Mouse (Mus musculus): ENCODE measurements at regions not wholly inside any gene's neighbourhood (a gene's known extent, or its start where the extent isn't known, plus 50 kb on each side); places are given as distances from the start of the nearest gene placed in this dataset.

DNA sequence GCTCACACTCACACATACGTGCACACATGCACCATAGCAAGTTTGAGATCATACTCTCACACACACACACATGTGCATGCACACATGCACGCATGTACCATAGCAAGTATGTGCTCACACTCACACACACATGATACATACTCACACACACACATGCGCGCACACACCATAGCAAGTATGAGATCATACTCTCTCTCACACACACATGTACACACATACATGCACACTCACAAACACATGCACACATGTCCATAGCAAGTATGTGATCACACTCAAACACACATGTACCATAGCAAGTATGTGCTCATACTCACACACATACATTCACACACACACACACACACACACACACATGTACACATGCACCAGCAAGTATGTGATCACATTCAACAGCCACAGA, 138.9 kb upstream of the Slc35f3 start:
- Histone ChIP-seq H3K4me1 (ENCODE audit: control insufficient read depth, insufficient read depth, insufficient read length, low read length) (no peaks in the 10 kb centered on the region), H3K27me3 (ENCODE audit: control insufficient read depth, insufficient read depth, low read length) (no peaks in the 10 kb centered on the region), H3K36me3 (ENCODE audit: control insufficient read depth, insufficient read depth, low read length) (no peaks in the 10 kb centered on the region), H3K4me3 (ENCODE audit: low read depth, low read length) (no peak overlapping the region), H3K27ac (ENCODE audit: insufficient read depth, low read depth, low read length) (no peak overlapping the region)
- no peak for TF ChIP-seq POLR2A (IDR thresholded peaks at IDR 0.05; ENCODE audit: low read depth, low read length)
- TF ChIP-seq CTCF (IDR thresholded peaks at IDR 0.05; ENCODE audit: extremely low read depth, insufficient read length, insufficient replicate concordance, low read depth, low read length) = no peak
- 95% methylated on average over 4 of the region's 4 CpGs for WGBS

GRCm38 (mm10) chr8:126160356-126160975, 137.9 kb upstream of the Slc35f3 start:
- Histone ChIP-seq H3K4me3 (ENCODE audit: low read depth, low read length) (no peak overlapping the region), H3K27ac (ENCODE audit: insufficient read depth, low read depth, low read length) (no peak overlapping the region), H3K27me3 (ENCODE audit: control insufficient read depth, insufficient read depth, low read length) (no peaks in the 10 kb centered on the region), H3K4me1 (ENCODE audit: control insufficient read depth, insufficient read depth, insufficient read length, low read length) (no peaks in the 10 kb centered on the region), H3K36me3 (ENCODE audit: control insufficient read depth, insufficient read depth, low read length) (no peaks in the 10 kb centered on the region)
- WGBS = 58% methylated on average over 9 of the region's 9 CpGs
- TF ChIP-seq CTCF (IDR thresholded peaks at IDR 0.05; ENCODE audit: extremely low read depth, insufficient read length, insufficient replicate concordance, low read depth, low read length) = no peak
- no peak for TF ChIP-seq POLR2A (IDR thresholded peaks at IDR 0.05; ENCODE audit: low read depth, low read length)

GRCm38 (mm10) chr8:126162748-126163371, 135.5 kb upstream of the Slc35f3 start:
- Histone ChIP-seq H3K4me3 (ENCODE audit: low read depth, low read length) (no peak overlapping the region), H3K27me3 (ENCODE audit: control insufficient read depth, insufficient read depth, low read length) (no peaks in the 10 kb centered on the region), H3K4me1 (ENCODE audit: control insufficient read depth, insufficient read depth, insufficient read length, low read length) (no peaks in the 10 kb centered on the region), H3K27ac (ENCODE audit: insufficient read depth, low read depth, low read length) (no peak overlapping the region), H3K36me3 (ENCODE audit: control insufficient read depth, insufficient read depth, low read length) (no peaks in the 10 kb centered on the region)
- no peak for TF ChIP-seq CTCF (IDR thresholded peaks at IDR 0.05; ENCODE audit: extremely low read depth, insufficient read length, insufficient replicate concordance, low read depth, low read length)
- no peak for TF ChIP-seq POLR2A (IDR thresholded peaks at IDR 0.05; ENCODE audit: low read depth, low read length)
- WGBS = 52% methylated on average over 11 of the region's 11 CpGs

DNA sequence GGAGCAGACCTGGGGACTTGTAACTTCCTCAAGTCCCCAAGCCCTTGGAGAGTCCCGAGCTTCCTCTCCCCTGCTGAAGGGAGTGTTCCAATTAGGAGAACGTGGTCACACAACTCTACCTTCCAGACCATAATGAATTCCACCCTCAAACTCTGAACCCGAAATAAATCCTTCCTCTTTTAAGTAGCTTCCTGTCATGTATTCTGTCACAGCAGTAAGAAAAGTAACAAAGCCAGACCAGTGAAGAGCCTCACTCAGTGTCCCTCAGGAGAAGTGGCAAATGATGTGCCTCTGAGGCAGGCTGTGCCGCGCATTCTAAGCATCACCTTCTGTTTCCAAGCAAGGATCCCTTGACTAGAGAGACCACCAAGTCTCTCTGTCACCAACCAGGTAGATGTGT, 134.4 kb upstream of the Slc35f3 start:
- Histone ChIP-seq H3K27ac (ENCODE audit: insufficient read depth, low read depth, low read length) (no peak overlapping the region), H3K36me3 (ENCODE audit: control insufficient read depth, insufficient read depth, low read length) (no peaks in the 10 kb centered on the region), H3K4me3 (ENCODE audit: low read depth, low read length) (no peak overlapping the region), H3K4me1 (ENCODE audit: control insufficient read depth, insufficient read depth, insufficient read length, low read length) (no peaks in the 10 kb centered on the region), H3K27me3 (ENCODE audit: control insufficient read depth, insufficient read depth, low read length) (no peaks in the 10 kb centered on the region)
- WGBS = 72% methylated on average over 5 of the region's 5 CpGs
- TF ChIP-seq CTCF (IDR thresholded peaks at IDR 0.05; ENCODE audit: extremely low read depth, insufficient read length, insufficient replicate concordance, low read depth, low read length) = no peak
- TF ChIP-seq POLR2A (IDR thresholded peaks at IDR 0.05; ENCODE audit: low read depth, low read length) = no peak

GRCm38 (mm10) chr8:126165486-126166095, 132.8 kb upstream of the Slc35f3 start:
- 66% methylated on average over 8 of the region's 8 CpGs for WGBS
- Histone ChIP-seq H3K4me3 (ENCODE audit: low read depth, low read length) (no peak overlapping the region), H3K27me3 (ENCODE audit: control insufficient read depth, insufficient read depth, low read length) (no peaks in the 10 kb centered on the region), H3K4me1 (ENCODE audit: control insufficient read depth, insufficient read depth, insufficient read length, low read length) (no peaks in the 10 kb centered on the region), H3K36me3 (ENCODE audit: control insufficient read depth, insufficient read depth, low read length) (no peaks in the 10 kb centered on the region), H3K27ac (ENCODE audit: insufficient read depth, low read depth, low read length) (no peak overlapping the region)
- no peak for TF ChIP-seq POLR2A (IDR thresholded peaks at IDR 0.05; ENCODE audit: low read depth, low read length)
- no peak for TF ChIP-seq CTCF (IDR thresholded peaks at IDR 0.05; ENCODE audit: extremely low read depth, insufficient read length, insufficient replicate concordance, low read depth, low read length)

DNA sequence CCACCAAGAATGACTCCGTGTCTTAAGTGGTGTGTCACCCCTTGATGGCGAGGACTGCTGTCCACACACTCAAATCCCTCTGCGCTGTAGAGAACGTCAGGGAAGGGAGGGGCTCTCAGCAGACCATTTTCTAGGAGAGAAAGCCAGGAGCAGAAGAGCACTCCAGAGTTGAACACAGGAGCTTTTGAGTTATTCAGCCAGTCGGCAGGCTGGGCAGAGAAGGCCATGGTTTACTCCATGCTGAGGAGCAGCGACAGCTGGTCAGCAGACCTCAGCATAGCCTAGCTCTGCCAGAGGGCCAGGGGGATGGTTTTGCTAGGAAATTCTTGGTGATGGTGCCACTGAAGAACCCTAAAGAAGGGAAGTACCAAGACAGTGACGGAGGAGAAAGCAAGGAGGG, 132.0 kb upstream of the Slc35f3 start:
- H3K27me3 ChIP-seq (ENCODE audit: control insufficient read depth, insufficient read depth, low read length) = no peaks in the 10 kb centered on the region
- H3K36me3 ChIP-seq (ENCODE audit: control insufficient read depth, insufficient read depth, low read length) = no peaks in the 10 kb centered on the region
- H3K4me1 ChIP-seq (ENCODE audit: control insufficient read depth, insufficient read depth, insufficient read length, low read length) = no peaks in the 10 kb centered on the region
- no peak overlapping the region for H3K27ac ChIP-seq (ENCODE audit: insufficient read depth, low read depth, low read length)
- 77% methylated on average over 7 of the region's 7 CpGs for WGBS
- no peak overlapping the region for H3K4me3 ChIP-seq (ENCODE audit: low read depth, low read length)
- TF ChIP-seq POLR2A (IDR thresholded peaks at IDR 0.05; ENCODE audit: low read depth, low read length) (no peak), CTCF (IDR thresholded peaks at IDR 0.05; ENCODE audit: extremely low read depth, insufficient read length, insufficient replicate concordance, low read depth, low read length) (no peak)

DNA sequence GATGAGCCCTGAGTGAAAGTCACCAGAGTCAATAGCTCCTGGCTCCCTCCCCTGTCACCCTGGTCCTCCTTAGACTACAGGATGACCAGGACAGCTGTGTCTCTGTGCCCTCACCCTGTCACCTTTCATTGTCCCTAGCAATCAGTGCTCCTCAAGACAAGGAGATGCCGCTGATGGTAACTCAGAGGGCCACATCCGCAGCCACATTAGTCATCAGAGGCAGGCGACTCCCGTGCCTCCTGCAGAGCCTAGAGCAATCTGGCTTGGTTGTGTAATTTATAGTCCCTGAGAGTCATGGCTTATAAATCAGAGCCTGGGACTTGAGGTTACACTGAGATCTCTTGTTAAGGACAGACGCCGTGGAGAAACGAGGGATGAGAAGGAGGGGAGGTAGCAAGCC, 123.9 kb upstream of the Slc35f3 start:
- no peak overlapping the region for H3K4me3 ChIP-seq (ENCODE audit: low read depth, low read length)
- H3K36me3 ChIP-seq (ENCODE audit: control insufficient read depth, insufficient read depth, low read length) = no peaks in the 10 kb centered on the region
- H3K27ac ChIP-seq (ENCODE audit: insufficient read depth, low read depth, low read length) = no peak overlapping the region
- no peaks in the 10 kb centered on the region for H3K27me3 ChIP-seq (ENCODE audit: control insufficient read depth, insufficient read depth, low read length)
- 53% methylated on average over 7 of the region's 7 CpGs for WGBS
- TF ChIP-seq CTCF (IDR thresholded peaks at IDR 0.05; ENCODE audit: extremely low read depth, insufficient read length, insufficient replicate concordance, low read depth, low read length) = no peak
- no peak for TF ChIP-seq POLR2A (IDR thresholded peaks at IDR 0.05; ENCODE audit: low read depth, low read length)
- H3K4me1 ChIP-seq (ENCODE audit: control insufficient read depth, insufficient read depth, insufficient read length, low read length) = no peaks in the 10 kb centered on the region
